Mouse (Mus musculus) midbrain, embryonic 16.5 days (tissue): ENCODE data around the gene Trmt1. TPM values are rescaled to one million over a fixed set of nuclear protein-coding genes. Genes with fewer than 3 reads are reported as not detected.

Source experiments
- ATAC-seq: fragments of 200-750 bp; cut with Nextera tagmentation; 2 replicates; pipeline ENCODE4 v1.8.0; 2017; ENCODE audit warnings: moderate TSS enrichment
- H3K27ac ChIP-seq: fragments of 300-500 bp; sonication (generic); 2 replicates; pipeline ENCODE4 v1.5.1; 2014; ENCODE audit warnings: mild to moderate bottlenecking, low read length, mixed read lengths
- H3K27me3 ChIP-seq: fragments of 300-500 bp; sonication (generic); 2 replicates; pipeline ENCODE4 v1.6.1; 2014; ENCODE audit warnings: low read depth, low read length, mixed read lengths; ENCODE audit not compliant: control insufficient read depth, insufficient read depth
- H3K36me3 ChIP-seq: fragments of 300-500 bp; sonication (generic); 2 replicates; pipeline ENCODE4 v1.6.1; 2014; ENCODE audit warnings: mild to moderate bottlenecking, low read length, moderate library complexity, mixed read lengths; ENCODE audit not compliant: control insufficient read depth, insufficient read depth
- H3K4me1 ChIP-seq: fragments of 300-500 bp; sonication (generic); 2 replicates; pipeline ENCODE4 v1.6.1; 2014; ENCODE audit warnings: mild to moderate bottlenecking, low read length, mixed read lengths; ENCODE audit not compliant: control insufficient read depth, insufficient read depth
- H3K4me2 ChIP-seq: fragments of 300-500 bp; sonication (generic); 2 replicates; pipeline ENCODE4 v1.6.1; 2014; ENCODE audit warnings: mild to moderate bottlenecking, low read length, mixed read lengths
- H3K4me3 ChIP-seq: fragments of 300-500 bp; sonication (generic); 2 replicates; pipeline ENCODE4 v1.5.1; 2014; ENCODE audit warnings: low read depth, mild to moderate bottlenecking, low read length, moderate library complexity, mixed read lengths
- H3K9ac ChIP-seq: fragments of 300-500 bp; sonication (generic); 2 replicates; pipeline ENCODE4 v1.6.1; 2014; ENCODE audit warnings: low read depth, low read length, mixed read lengths
- H3K9me3 ChIP-seq: fragments of 300-500 bp; sonication (generic); replicated peaks from 2 replicates; pipeline ENCODE4 v1.6.1; 2014; ENCODE audit warnings: mild to moderate bottlenecking, low read length, mixed read lengths; ENCODE audit not compliant: control insufficient read depth, poor library complexity, severe bottlenecking
- WGBS: fragments of 180-500 bp; shearing (Covaris S2); extraction: QIAGEN DNeasy Blood & Tissue Kit; methylation state at CpG from one replicate; pipeline ENCODE4 v1.1.7; 2014; 5-methylcytosine and 5-hydroxymethylcytosine counted together
- polyA plus RNA-seq: library from polyadenylated mRNA; unstranded; fragments of >200 nt; fragmentation: Nextera tagmentation; extraction: Ambion mirVana; gene quantifications from 2 replicates; pipeline ENCODE4 v1.2.1, GENCODE M21; 2015

Gene Trmt1
- polyA plus RNA-seq, result 59.0 and 68.1 TPM in 2 replicates

DNA sequence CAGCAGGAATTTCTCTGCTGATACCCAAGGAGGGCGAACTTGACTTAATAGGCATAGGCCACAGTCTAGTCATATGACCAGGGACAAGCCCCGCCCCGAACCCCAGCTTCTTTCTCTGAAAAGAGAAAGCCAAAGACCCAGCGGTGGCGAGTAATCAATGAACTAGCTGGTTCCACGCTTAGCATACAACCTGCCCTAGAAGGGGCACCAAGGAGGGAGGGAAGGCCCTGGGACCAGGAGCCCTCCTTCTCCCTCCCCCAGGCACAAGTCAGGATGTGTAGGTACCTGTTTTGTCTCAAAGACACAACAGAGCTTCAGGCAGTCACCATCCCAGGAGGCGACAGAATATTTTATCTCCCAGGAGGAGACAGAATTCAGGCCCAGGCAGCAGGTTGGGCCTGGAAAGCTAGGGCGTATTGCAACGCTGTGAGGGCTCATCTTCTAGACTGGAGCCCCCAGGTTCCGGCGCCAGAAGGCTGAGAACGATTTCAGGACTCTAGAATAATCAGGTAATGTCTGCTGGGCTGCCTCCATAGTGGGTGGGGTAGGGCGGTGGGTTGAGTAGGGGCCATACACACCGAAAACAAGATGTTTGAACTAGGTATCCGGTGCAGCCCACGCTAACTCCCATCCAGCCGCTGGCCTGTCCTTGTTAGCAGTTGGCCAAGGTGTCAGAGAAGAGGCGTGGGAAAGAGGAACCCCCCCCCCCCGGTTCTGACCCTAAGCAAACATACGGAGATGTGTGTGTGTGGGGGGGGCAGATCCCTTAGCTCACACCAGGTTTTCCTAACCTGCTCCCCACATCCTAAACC, at the start of gene Trmt1:
Gene Trmt1 (plus strand): TSS at position 117 of the 812 bp plus-strand sequence.
- no peaks in the 10 kb centered on the region for H3K9me3 ChIP-seq
- peaks cover 37% of the 10 kb centered on the region for H3K4me1 ChIP-seq
- 8% methylated on average over 19 of the region's 20 CpGs for WGBS
- H3K9ac ChIP-seq, result peak within 1 kb of the TSS; percentile 99
- H3K4me2 ChIP-seq, result peak within 1 kb of the TSS; percentile 92
- H3K4me3 ChIP-seq, result peak within 1 kb of the TSS; percentile 100
- no peaks in the 10 kb centered on the region for H3K27me3 ChIP-seq
- peaks cover 3% of the 10 kb centered on the region; the same call in 1 of the 2 replicates for H3K36me3 ChIP-seq
- ATAC-seq, result no peak
- H3K27ac ChIP-seq, result peak within 1 kb of the TSS; percentile 87

DNA sequence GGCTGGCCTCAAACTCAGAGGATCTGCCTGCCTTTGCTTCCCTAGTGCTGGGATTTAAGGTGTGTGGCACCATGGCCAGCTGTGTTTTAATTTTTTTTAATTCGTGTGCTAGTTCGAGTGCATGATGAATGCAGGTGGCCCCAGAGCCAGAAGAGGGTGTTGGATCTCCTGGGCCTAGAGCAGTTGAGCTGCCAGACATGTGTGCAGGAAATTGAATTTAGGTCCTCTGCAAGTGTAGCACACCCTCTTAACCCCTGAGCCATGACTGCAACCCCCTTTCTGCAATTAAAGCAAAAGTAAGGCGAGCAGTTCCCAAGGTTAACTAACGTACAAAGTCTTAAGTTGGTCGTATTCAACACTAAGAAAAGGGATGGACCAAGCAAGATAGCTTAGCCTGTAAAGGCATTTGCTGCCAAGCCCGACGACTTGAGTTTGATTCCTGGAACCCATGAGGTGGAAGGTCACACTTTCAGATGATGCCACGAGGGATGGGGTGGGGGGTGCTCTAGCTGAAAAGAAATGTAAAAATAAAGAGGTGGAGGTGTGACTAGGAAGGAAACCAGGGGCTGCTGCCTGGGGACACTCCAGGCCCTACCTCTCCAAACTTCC, 48.1 kb upstream of the Trmt1 start:
- peak overlapping the region; percentile 74 for H3K9ac ChIP-seq
- 38% methylated on average over 8 of the region's 8 CpGs for WGBS
- no peaks in the 10 kb centered on the region for H3K9me3 ChIP-seq
- H3K27me3 ChIP-seq, result no peaks in the 10 kb centered on the region
- H3K4me3 ChIP-seq, result peak overlapping the region; percentile 40
- no peak for ATAC-seq
- peaks cover 4% of the 10 kb centered on the region; the same call in 1 of the 2 replicates for H3K36me3 ChIP-seq
- H3K4me1 ChIP-seq, result peaks cover 16% of the 10 kb centered on the region
- no peak overlapping the region for H3K27ac ChIP-seq
- H3K4me2 ChIP-seq, result peak overlapping the region; percentile 89

DNA sequence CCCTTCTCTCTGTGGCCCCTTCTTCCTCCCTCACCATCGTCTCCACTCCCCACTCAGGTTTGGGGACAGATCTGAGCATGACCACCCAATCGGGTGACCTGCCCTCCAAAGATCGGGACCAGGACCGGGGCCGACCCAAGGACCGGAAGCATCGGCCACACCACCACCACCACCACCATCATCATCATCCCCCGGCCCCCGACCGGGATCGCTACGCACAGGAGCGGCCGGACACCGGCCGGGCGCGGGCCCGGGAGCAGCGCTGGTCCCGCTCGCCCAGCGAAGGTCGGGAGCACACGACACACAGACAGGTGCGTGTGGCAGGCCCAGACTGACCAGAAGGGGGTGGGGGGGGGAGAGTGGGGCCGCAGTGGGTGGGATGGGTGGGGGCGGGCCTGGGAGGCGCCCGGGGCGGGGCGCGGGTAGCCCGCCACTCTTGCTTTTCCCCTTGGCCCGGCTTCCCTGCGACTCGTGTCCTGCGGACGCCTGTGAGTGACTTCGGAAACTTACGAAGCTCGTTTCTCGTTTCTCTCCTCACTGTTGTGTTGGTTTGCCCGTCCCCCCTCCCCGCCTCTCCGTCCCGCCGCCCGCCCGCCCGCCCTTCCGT, 47.4 kb upstream of the Trmt1 start:
- peak overlapping the region; percentile 40 for H3K4me3 ChIP-seq
- H3K9me3 ChIP-seq, result no peaks in the 10 kb centered on the region
- no peaks in the 10 kb centered on the region for H3K27me3 ChIP-seq
- peaks cover 16% of the 10 kb centered on the region for H3K4me1 ChIP-seq
- H3K27ac ChIP-seq, result peak overlapping the region; percentile 82
- peaks cover under 1% of the 10 kb centered on the region; the same call in 1 of the 2 replicates for H3K36me3 ChIP-seq
- WGBS, result under 1% methylated on average over 31 of the region's 52 CpGs
- peak overlapping the region; percentile 89 for H3K4me2 ChIP-seq
- ATAC-seq, result peak; percentile 22
- peak overlapping the region; percentile 74 for H3K9ac ChIP-seq

DNA sequence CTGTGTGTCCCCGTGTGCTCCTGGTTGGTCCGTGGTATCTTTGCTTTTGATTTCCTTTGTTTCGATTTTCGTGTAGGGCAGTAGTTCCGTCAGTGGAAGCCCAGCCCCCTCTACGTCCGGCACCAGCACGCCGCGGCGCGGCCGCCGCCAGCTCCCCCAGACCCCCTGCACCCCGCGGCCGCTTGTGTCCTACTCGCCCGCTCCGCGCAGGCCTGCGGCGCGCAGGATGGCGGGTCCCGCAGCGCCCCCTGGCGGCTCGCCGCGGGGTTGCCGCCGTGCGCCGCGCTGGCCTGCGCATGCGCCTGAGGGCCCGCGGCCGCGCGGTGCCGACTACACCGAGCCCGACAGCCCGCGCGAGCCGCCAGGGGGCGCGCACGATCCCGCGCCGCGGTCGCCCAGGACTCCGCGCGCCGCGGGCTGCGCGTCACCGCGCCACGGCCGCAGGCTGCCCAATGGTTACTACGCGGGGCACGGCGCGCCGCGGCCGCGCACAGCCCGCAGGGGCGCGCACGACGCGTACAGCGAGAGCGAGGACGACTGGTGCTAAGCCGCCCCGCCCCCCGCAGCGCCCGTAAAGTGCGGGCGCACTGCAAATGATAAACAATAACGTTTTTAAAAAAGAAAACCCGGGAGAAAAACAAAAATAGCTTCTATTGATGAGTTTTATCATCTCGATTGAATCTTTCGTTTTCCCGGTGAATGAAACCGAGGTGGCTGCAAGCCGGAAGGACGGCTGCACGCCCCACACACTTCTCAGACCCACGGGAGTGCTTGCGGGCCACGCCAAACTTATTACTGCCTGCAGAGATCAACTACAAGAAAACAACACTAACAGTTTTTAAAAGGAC, 46.7 kb upstream of the Trmt1 start:
- Histone ChIP-seq H3K27me3 (no peaks in the 10 kb centered on the region), H3K9me3 (no peaks in the 10 kb centered on the region), H3K9ac (peak overlapping the region; percentile 74)

DNA sequence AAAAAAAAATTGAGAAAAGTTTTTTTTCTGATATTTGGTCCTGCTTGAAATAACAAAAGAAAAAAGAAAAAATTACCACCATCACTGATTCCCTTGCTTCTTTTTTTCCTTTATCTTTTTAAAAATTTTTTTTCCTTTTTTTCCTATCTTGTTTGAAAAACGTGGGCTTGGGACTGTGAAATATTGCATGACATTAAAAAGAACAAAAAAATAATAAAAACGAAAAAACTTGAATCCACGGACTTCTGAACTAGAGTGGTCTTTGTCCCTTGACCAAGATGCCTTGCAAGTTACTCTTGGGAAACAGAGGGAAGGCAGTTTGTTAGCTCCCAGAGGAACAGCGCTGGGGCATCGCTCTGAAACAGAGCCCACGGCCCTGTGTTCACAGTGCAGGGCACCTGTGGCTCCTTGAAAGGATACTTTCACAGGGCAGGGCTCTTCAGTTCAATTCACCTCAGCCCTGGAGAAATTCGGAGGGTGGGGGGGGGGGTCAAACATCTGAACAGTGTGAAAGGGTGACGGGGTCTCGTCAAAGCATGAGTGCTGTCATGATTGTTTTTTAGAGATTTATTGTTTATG, 46.0 kb upstream of the Trmt1 start:
- Histone ChIP-seq H3K27me3 (no peaks in the 10 kb centered on the region), H3K9ac (no peak overlapping the region), H3K9me3 (no peaks in the 10 kb centered on the region), H3K27ac (no peak overlapping the region), H3K4me1 (peaks cover 8% of the 10 kb centered on the region), H3K36me3 (no peaks in the 10 kb centered on the region; the same call in 1 of the 2 replicates), H3K4me2 (peak overlapping the region; percentile 55), H3K4me3 (peak overlapping the region; percentile 40)
- no peak for ATAC-seq
- 27% methylated on average over 9 of the region's 9 CpGs for WGBS

More for the DNA sequence above, 46.7 kb upstream of the Trmt1 start:
- no peaks in the 10 kb centered on the region; the same call in 1 of the 2 replicates for H3K36me3 ChIP-seq
- peaks cover 15% of the 10 kb centered on the region for H3K4me1 ChIP-seq
- ATAC-seq, result peak; percentile 93
- H3K4me3 ChIP-seq, result peak overlapping the region; percentile 40
- peak overlapping the region; percentile 89 for H3K4me2 ChIP-seq
- WGBS, result under 1% methylated on average over 106 of the region's 106 CpGs
- peak overlapping the region; percentile 82 for H3K27ac ChIP-seq

DNA sequence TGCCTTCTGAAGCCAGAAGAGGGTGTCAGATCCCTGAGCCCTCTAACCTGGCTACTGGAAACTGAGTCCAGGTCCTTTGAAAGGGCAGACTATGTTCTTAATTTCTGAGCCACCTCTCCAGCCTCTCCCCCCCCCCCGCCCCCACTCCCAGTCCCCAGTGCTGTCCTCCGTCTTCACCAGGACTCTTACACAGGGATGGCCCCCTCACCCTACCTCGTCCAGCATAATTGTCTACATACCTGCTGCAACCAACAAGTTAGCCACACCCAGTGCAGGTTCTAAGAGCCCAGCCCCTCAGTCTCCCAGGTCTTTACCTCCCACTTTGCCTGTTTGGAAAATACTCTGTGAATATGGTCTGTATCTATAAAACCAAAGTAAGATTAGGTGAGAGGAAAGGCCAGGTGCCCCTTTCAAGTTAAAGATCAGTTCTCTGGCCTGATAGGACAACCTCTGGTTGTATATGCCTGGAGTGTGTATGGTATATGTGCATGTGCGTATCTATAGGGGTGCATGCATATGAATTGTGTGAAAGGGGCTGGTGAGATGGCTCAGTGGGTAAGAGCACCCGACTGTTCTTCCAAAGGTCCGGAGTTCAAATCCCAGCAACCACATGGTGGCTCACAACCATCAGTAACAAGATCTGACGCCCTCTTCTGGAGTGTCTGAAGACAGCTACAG, 45.4 kb upstream of the Trmt1 start:
- Histone ChIP-seq H3K9ac (no peak overlapping the region), H3K4me2 (no peak overlapping the region), H3K36me3 (no peaks in the 10 kb centered on the region; the same call in 1 of the 2 replicates), H3K27ac (no peak overlapping the region), H3K9me3 (no peaks in the 10 kb centered on the region), H3K27me3 (no peaks in the 10 kb centered on the region), H3K4me3 (no peak overlapping the region), H3K4me1 (0 out of 2 replicates have a peak, but pooled peaks cover 6% of the 10 kb centered on the region)
- WGBS, result 84% methylated on average over 6 of the region's 7 CpGs
- ATAC-seq, result no peak

DNA sequence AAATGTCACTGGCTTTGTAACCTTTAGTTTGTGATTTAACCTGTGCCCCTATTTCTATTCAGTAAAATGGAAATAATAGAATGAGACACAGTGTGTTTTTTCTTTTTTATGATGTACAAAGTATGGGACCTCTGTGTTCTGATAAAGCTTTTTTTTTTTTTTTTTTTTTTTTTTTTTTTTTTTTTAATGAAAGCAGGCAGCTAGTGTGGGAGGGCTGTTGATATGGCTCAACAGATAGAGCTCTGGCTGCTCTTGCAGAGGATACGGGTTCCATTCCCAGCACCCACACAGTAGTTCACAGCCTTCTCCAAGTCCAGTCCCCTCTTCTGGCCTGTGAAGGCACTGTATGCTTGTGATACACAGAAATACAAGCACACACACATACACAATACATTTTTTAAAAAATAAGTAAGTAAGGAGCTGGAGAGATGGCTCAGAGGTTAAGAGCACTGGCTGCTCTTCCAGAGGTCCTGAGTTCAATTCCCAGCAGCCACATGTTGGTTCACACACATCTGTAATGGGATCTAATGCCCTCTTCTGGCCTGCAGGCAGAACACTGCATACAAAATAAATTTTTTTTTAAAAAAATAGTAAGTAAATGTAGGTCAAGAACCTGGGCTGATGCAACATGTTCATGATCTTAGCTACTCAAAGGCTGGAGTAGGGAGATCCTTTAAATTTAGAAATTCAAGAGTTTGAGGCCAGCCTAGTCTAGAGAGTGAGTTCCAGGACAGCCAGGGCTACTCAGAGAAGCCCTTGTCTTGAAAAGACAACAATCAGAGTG, 44.3 kb upstream of the Trmt1 start:
- 90% methylated on average over 1 of the region's 1 CpGs for WGBS
- no peaks in the 10 kb centered on the region; the same call in 1 of the 2 replicates for H3K36me3 ChIP-seq
- H3K9me3 ChIP-seq, result no peaks in the 10 kb centered on the region
- no peak overlapping the region for H3K4me3 ChIP-seq
- no peak overlapping the region for H3K9ac ChIP-seq
- H3K4me1 ChIP-seq, result 0 out of 2 replicates have a peak, but pooled peaks cover 6% of the 10 kb centered on the region
- ATAC-seq, result no peak
- no peak overlapping the region for H3K4me2 ChIP-seq
- H3K27me3 ChIP-seq, result no peaks in the 10 kb centered on the region
- no peak overlapping the region for H3K27ac ChIP-seq
